Mouse (Mus musculus): ENCODE measurements at regions not wholly inside any gene's neighbourhood (a gene's known extent, or its start where the extent isn't known, plus 50 kb on each side); places are given as distances from the start of the nearest gene placed in this dataset.
A peak's percentile ranks its signal among the peaks of the same experiment; 100 is the strongest.

DNA sequence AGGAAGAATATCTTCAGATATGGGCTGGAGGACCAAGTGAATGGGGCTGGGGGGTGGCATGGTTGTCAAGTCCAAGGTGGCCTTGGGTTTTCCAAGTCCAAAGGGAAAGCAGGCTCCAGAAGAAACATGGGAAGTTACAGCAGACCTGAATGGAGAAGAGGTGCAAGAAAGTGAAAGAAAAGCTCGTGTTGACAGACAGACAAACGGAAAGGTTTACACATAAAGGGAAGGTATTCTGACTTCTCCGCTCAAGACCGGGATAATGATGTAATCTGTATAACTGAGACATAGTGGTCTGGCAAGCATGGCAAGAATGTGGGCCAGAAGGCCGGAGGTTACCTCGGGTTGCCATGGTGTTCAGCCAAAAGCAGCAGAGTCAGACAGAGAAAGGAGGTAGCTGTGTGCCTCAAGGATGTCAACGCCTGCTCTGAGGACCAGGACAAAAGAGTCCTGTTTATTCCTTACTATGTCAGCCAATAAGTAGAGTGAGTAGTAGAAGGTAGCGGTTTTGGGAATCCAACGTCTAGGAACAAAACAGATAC, 50.8 kb upstream of the Elk3 start:
- DNase-seq (ENCODE audit: low read depth, low spot score) = no peak

DNA sequence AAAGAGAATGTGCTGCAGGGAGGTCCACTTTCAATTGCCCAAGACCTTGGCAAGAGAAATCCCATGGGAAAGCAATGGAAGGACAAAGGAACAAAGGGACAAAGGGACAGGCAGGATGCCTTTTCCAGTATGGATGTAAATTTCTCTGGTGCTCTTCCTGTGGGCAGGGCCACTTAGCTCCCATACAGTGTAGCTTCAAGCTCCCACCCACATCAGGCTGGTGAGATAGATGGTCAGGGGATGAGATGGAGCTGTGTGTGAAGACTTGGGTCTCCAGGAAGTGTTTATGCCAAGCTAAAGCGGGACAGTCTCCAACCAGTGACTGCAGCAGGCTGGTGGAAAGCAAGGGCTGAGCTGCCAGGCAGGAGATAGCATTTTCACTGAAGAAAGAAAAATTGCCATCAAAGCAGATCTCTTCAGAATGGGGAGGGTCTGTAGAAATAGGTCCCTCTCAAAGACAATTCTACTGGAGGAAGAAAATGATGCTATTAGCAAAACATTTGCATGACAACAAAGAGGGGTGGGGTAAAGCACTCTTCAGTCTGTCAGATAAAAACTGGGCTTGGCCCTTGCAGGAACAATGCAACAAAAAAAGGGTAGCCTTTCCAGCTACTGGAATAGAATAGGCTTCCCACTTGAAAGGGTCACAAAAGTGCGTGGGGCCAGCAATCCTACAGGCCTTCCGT, 53.3 kb upstream of the Elk3 start:
- no peak for DNase-seq (ENCODE audit: low read depth, low spot score)

DNA sequence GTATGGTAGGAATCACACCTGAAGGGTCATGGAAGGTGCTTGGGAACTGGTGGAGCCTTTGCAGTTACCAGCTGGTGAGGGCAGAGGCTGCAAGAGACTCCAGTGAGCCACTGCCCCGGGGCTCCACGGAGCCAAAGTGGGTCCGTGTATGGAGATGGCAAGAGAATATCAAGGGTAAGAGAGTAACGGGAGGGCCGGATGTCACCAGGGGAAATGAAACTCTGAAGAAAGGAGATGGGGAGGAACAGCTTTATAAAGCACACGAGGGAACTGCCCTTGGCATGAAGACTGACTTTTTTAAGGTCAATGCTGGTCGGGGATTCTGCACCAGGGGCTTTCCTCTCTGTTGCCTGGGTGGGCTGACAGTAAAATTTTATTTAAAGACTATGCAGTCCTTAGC, 53.9 kb upstream of the Elk3 start:
- no peak for DNase-seq (ENCODE audit: low read depth, low spot score)

DNA sequence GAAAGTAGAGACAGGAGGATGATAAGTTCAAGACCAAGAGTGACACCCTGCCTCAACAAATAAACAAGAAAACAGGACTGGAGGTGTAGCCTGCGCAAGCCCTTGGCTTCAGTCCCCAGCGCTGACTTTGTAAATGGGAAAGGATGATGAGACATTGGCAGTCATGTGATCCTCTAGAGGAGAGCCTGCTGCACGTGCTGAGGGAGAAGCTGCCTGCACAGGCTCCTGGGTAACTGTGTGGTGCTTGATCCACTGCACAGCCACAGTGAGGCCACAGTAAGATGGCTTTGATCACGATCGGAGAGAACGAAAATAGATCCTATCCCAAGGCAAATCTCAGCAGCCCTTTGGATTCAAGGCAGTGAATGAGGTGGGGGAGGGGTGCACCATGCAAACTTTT, 54.4 kb upstream of the Elk3 start:
- DNase-seq (ENCODE audit: low read depth, low spot score) = no peak

DNA sequence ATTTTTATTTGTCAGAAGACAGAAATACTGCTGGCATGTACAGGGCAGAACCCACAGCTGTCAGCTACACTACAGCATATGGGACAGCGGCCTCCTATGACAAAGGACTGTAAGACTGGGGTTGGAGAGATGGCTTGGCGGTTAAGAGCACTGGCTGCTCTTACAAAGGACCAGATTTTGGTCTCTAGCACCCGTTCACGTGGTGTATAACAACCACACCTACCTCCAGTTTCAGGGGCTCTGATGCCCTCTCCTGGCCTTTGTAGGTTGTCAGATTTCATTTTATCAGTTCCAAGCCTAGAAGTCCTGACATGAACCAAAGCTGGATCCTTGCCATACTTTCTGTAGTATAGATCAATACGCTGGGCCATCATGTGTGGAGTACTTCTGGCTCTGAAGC, 54.9 kb upstream of the Elk3 start:
- DNase-seq (ENCODE audit: low read depth, low spot score) = no peak

DNA sequence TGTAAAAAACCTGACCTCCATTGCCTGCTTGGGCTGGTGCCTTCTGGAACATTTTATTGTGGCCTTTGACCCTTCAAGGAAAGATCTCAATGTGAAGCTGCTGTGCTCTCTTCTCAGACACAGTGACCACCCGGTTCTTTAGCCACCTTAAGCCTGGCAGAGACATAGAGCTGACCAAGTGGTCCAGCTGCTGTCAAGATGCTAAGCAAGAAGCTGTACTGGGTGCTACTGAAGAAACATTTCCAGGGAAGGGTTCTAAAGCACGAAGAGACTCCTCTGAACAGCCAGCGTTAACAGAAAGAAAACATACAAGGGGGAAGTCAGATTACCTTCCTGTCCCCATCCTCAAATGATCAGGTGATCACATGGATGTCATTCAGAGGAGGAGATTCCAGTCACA, 58.8 kb upstream of the Elk3 start:
- no peak for DNase-seq (ENCODE audit: low read depth, low spot score)

DNA sequence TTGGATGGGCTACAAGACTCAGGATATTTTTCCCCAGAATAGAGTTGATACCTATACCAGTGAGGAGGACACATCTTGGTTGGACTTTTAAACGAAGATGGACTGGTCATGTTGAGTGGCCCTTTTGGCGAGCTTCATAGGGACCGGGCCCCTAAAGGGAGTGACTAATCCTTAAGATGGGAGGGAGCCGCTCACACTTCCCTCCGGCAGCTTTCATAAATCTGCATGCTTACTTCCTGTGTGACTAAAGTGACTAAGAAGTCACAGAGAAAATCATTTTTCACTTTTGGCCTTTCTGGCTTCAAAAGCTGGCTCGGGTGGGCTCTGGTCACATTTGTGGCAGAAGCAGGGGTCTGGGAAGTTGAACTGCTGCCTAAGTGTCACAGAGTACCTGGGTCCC, 59.4 kb upstream of the Elk3 start:
- no peak for DNase-seq (ENCODE audit: low read depth, low spot score)

DNA sequence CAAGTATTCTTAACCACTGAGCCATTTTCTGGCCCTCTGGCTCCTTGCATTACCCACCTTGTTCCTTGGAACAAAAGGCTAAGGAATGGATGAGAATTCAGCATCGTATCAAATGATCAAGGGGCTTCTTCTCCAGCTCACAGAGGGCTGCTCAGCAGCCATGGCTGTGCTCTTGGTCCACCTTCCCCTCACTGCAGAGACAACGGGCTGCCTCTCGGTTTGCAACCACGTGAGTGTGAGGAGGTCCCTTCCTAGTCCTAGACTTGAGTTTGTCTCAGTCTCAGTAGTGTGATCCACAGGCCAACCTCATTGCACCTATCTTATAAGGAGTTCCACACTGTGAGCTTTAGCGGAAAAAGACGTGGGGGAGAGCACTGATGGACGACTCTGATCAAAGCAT, 61.3 kb upstream of the Elk3 start:
- DNase-seq (ENCODE audit: low read depth, low spot score) = no peak

DNA sequence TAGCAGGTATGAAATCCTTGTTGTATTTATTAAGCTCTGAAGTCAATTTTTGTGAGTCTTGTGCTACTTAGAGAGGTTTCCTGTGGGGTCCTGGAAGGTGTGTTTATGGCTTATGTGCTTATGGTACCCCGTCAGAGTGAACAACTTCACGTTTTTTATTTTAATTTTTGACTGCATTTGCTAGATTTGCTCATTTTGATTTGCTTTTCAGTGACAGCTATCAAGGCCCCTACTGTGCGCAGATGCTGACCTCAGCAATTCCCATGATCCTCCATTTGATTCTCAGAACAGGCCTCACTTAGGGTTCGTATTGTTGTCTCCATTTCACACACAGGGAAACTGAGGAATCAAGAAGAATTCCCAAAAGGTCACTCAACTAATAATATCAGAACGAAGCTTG, 62.3 kb upstream of the Elk3 start:
- no peak for DNase-seq (ENCODE audit: low read depth, low spot score)

DNA sequence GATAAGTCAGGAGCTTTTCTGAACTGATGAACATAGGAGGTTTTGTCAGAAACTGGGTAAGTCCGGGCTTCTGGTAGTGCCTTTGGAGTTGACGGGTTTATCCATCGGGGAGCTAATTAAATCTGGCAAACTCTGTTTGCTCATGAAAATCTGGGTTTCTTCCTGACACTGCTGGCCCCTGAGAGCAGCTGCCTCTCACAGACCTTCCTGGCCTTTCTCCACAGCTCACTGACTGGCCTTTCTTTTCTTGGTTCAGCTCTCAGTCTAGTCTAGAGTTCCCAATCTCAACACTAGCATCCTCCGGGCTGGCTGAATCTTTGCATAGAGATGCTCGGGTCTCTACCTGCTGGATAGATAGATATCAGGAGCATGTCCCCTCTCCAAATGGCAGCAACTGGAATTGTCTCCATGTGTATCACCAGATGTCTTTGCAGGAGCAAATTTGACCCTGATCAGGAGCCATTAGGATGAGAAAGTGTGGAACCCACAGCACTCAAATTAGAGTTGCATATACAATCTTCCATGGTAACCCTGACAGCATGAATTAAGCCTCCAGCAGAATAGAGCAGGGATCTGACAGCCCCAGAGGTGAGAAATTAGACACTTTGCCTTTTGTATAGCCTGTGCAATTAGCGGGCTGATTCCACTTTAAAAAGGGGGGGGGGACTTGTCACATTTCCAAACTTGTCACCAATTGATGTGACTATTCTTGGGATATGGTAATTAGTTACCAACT, 63.2 kb upstream of the Elk3 start:
- peak; percentile 34 for DNase-seq (ENCODE audit: low read depth, low spot score)

DNA sequence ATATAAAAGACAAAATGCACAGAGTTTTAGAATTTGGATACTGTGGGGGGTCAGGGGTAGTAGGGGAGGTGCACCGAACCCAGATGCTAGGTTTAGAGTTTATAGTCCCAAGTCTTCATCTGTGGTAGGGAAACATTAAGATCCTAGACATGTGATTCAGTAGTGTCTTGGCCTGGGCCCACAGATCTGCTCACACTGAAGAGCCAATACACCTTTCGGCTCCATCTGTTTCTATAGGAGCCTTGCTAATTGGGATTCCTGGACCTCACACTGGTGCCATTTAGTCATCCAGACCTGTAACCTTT, 63.7 kb upstream of the Elk3 start:
- no peak for DNase-seq (ENCODE audit: low read depth, low spot score)

DNA sequence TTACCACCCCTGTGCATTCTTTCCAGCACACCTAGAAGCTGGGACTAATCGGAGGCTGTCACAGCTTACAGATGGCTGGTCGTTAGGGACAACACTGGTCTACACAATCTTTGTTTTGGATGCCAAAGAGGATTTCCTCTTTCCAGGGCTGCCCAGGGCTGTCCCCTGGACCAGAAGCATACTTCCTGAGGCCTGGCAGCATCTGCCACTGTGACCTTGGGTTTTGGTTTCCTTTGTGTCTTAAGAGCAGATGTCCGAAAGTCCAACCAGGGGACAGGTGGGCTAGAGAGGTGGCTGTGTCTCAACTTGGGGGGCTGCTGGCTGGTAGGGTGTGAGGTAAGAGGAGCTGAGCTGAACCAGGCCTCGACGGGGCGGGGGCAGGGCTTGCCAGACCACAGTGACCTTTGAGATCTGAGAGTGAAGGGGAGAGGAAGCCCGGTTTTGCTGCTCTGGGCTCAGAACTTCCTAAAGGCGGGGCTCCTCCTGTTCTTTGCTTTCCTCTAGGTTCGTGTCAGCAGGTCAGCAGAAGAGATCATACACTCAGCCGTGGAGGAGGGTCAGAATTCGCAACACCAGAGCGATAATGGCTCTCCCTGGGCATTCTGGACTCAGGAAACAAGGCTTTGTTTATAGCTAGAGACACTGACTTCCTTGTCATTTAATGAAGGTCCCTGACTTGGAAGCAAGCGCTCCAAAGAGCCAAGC, 64.2 kb upstream of the Elk3 start:
- no peak for DNase-seq (ENCODE audit: low read depth, low spot score)

DNA sequence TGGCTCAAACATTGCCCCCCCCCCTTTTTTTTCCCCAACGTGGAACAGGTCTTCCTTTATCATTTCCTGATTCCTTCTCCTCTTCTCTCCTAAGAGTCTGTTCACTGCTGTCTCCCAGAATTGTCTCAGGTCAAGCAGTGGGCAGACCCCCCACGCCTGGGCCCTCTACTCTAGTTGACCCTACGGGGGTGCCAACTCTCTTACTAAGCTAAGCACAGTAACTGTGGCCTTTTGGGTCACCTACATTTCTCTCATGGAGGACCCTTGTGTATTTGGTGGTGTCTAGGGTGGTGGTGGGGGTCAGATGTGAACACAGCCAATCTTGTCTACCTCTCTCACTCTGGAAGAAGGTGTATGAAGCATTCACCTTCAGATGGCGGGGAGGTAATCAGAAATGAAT, 64.8 kb upstream of the Elk3 start:
- DNase-seq (ENCODE audit: low read depth, low spot score) = no peak

DNA sequence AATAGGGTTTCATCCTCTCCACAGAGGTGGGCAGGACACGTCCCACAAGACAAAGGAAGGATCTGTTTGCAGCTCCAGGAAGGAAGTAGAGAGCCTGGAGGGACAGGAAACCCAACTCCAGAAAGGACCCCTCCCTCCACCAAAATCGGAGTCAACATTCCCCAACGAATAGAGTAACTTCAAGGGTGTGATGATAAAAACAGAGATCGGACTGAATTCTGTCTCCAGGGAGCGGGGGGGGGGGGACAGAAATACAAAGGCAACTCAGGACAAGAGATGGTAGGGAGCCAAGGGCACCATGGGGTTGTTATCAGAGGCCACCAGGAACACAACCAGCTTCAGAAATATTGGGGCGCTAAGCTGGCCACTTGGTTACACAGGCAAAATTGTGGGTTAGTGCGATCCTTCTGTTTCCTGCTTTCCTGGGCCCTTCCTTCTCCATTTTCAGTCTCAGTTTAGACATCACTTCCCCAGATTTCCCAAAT, 65.6 kb upstream of the Elk3 start:
- DNase-seq (ENCODE audit: low read depth, low spot score) = no peak

DNA sequence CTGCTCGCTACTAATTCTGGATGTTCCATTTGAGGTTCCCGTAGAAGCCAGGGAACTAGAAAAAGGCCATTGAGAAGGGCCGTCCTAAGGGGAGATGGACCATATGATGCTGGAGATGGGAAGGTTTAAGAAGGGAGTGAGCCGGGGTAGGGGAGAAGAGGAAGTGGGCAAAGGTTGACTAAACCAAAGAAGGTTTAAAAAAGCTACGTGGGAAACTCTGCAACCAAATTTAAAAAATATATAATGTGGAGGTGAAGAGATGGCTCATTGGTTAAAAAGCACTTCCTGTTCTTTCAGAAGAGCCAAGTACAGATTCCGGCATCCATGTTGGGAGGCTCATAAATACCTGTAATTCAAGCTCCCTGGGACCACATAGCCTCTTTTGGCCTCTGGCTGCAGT, 63.9 kb upstream of the Lta4h start:
- DNase-seq (ENCODE audit: low read depth, low spot score) = no peak

DNA sequence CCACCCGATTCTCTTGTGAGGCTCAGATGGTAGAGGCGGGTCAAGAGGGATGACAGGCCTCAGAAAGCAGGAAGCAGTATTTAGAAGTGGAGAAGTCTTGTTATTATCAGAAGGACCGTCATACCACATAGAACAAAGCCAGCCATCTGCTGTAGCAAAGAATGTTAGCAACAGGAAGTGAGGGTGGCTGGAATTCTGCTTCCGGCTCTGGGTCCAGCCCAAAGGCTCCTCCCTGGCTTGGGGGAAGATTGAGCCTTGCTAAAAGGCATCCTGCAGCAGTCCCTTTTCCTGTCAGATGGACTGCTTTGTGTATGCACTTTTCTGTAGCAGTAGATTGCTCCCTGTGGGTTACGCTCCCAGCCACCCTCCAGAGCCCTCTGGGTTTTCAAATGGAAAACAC, 61.9 kb upstream of the Lta4h start:
- DNase-seq (ENCODE audit: low read depth, low spot score) = no peak

DNA sequence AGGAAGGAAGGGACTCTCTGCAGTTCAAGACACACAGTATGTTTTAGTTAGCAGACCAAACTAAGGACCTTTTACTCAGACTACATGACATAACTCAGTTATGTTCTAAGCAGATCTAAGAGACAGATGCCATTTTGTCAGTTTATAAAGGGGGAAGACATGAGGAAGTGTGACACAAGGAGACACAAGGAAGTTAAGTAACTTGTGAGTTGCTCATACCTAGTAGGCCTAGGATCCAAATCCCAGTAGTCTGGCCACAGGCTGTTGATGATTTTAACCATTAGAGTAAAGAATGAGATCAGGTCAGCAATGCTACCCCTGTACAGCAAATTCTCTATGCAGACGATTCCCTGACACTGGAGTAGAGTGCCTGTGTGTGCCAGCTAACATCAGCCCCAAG, 59.3 kb upstream of the Lta4h start:
- DNase-seq (ENCODE audit: low read depth, low spot score) = no peak

DNA sequence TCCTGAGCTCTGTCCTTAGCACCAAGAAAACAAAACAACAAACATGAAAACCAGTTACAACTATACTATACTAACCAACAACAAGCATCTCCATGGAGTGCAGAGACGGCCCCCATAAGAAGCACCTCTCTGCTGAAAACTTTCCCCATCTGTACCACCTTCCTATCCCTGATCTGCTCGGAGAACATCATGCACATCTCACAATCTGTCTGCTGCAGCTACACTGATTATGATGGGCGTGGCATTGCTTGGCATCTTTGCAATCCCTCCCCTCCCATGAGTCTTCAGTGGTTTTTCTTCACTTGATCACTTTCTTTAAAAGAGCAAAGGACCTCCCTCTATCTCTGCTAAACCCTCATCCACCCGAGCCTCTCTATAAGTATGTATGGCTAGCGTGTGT, 55.5 kb upstream of the Lta4h start:
- DNase-seq (ENCODE audit: low read depth, low spot score) = no peak

DNA sequence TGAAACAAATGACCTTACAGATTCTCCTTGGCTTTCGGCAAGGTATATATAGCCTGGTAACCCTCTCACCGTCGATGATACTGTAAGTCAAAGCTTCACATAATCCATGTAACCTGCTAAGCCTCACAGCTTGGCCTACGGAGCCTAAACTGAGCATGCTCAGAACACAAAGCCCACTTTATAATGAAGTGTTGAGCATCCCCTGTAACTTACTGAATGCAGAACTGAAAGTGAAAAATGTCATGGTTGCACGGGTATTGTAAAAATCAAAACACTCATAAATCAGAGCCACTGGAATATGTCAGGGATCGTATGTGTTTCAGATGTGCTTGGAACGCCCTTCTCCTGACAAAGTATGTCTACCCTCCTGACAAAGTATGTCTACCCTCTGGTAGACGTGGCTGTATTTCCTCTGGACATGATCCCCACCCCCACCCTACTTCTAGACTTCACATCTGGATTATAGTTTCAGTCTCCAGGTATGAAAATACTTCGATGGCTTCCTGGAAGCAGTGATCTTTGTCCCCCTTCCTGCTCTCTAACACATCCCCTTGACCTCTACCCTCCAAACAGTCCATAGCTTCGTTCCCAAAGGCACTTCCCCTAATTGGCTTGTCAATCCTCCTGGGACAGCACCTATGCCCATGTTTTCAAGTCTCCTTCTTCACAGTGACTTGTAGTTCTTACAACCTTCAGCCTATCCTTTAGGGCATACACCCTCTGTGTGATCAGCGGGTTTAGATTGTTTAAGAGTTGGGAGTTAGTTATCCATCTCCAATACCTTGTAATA, 54.5 kb upstream of the Lta4h start:
- no peak for DNase-seq (ENCODE audit: low read depth, low spot score)

DNA sequence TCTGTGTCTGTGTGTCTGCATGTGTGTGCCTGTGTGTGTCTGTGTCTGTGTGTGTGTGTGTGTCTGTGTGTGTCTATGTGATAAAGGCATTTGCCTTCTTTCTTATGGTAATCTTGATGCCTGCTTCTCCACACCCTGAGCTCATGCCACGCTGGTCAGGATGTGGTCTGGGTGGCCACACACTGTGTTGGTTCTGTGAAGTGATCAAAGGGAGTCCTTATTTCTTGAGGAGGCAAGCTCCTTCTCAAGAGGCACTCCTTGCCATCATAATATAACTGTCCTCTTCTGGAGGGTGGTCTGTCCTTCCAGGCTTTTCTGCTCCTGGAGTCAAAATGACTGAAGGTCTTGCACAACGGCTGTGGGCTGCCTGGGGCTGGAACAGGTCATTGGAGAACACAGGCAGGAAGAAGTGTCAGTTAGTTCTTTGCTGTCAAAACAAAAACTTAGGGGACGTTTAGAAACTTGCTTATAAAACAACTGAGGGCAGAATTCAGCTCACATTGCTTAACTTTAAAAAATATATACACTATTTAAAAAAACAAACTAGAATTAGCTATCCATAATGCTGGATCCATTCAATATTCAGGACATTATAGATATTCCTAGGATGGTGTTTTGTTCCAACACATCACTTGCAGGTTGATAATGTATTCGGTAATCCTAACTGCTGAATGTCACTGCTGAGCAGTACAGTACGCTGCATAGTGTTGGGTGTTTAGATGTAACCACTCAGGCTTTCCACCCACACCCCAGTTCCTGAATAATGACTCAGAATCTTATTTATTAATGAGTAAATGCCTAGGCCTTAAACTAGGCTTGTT, 50.3 kb upstream of the Lta4h start:
- DNase-seq (ENCODE audit: low read depth, low spot score) = no peak

Measured in brain, embryonic 18.5 days (tissue).